Mouse (Mus musculus) olfactory bulb, adult 2 months (tissue): ENCODE data around the gene Olfr1014.

Experiments used
- CTCF ChIP-seq: fragments of 200-500 bp; IDR thresholded peaks from 2 replicates; pipeline ENCODE4 v1.5.1; 2012; ENCODE audit warnings: low read depth, mild to moderate bottlenecking, low read length, moderate library complexity; ENCODE audit not compliant: insufficient read depth
- POLR2A ChIP-seq: fragments of 200-500 bp; IDR thresholded peaks from 2 replicates; pipeline ENCODE4 v1.6.1; 2012; ENCODE audit warnings: mild to moderate bottlenecking, low read depth, low read length, moderate library complexity; ENCODE audit not compliant: insufficient read depth

GRCm38 (mm10) chr2:85753822-85754221 lies 18.7 kb upstream of the Olfr1014 start:
- TF ChIP-seq POLR2A (no peak), CTCF (no peak)
